Mouse (Mus musculus) embryonic fibroblast, embryonic 13.5 days (primary cell): ENCODE data around the gene Iffo1.

ENCODE experiments used
- CTCF ChIP-seq: IDR thresholded peaks from 2 replicates; pipeline ENCODE4 v1.5.1; 2011; ENCODE audit warnings: mild to moderate bottlenecking, control low read depth, low read length, moderate library complexity, borderline replicate concordance; ENCODE audit not compliant: insufficient read depth
- POLR2A ChIP-seq: IDR thresholded peaks from 2 replicates; pipeline ENCODE4 v1.6.1; 2011; ENCODE audit warnings: low read depth, mild to moderate bottlenecking, control low read depth, low read length, moderate library complexity

- TF ChIP-seq POLR2A: no peak
- no peak for TF ChIP-seq CTCF
Measured at GRCm38 (mm10) chr6:125104223-125104622, 40.8 kb upstream of the Iffo1 start.
